ENCODE assay signal across 8 mouse cellular contexts in genomic region chr17:73572881-73573280, GRCm38 (mm10).
"Had no signal": no experiment of that assay in that cellular context is flagged by ENCODE, and none has a peak within 500 bp of the region (broad histone marks: within the 10 kb centered on the region; RNA-seq: fewer than 3 reads in every experiment).

No protein-coding gene starts in this region.

- H3K36me3 ChIP-seq: limb, embryonic 10.5 days; liver, embryonic 15.5 days; midbrain, embryonic 12.5 days; neural tube, embryonic 12.5 days had no signal

- H3K9ac ChIP-seq: liver, embryonic 15.5 days; midbrain, embryonic 12.5 days; neural tube, embryonic 12.5 days had no signal

- H3K4me3 ChIP-seq: limb, embryonic 10.5 days; liver, embryonic 15.5 days; megakaryocyte, embryonic 14.5 days; midbrain, embryonic 12.5 days; neural tube, embryonic 12.5 days had no signal

- H3K27me3 ChIP-seq: liver, embryonic 15.5 days; midbrain, embryonic 12.5 days; neural tube, embryonic 12.5 days had no signal

- ATAC-seq: lung, postnatal 0 days had no signal

- H3K27ac ChIP-seq: kidney, postnatal 0 days; limb, embryonic 10.5 days; liver, embryonic 15.5 days; midbrain, embryonic 12.5 days; neural tube, embryonic 12.5 days had no signal

- H3K4me1 ChIP-seq: liver, embryonic 15.5 days; megakaryocyte, embryonic 14.5 days; midbrain, embryonic 12.5 days; neural tube, embryonic 12.5 days had no signal

- H3K9me3 ChIP-seq: limb, embryonic 10.5 days; liver, embryonic 15.5 days; megakaryocyte, embryonic 14.5 days; midbrain, embryonic 12.5 days; neural tube, embryonic 12.5 days had no signal

- H3K4me2 ChIP-seq: liver, embryonic 11.5 days; liver, embryonic 15.5 days; midbrain, embryonic 12.5 days; neural tube, embryonic 12.5 days had no signal
